Mouse (Mus musculus) MEL (cell line): ENCODE data around the gene Zfpl1. TPM values are rescaled to one million over a fixed set of nuclear protein-coding genes. Genes with fewer than 3 reads are reported as not detected.

Experiments
- DNase-seq: peaks from one replicate; pipeline ENCODE4 v3.0.0; 2011; ENCODE audit warnings: low read depth, low spot score
- H3K27ac ChIP-seq: 2 replicates; pipeline ENCODE4 v1.5.1; 2012; ENCODE audit warnings: low read depth, mild to moderate bottlenecking, control low read depth, low read length, moderate library complexity; ENCODE audit not compliant: control insufficient read depth
- H3K27me3 ChIP-seq, 2 experiments: fragments of 150-350 bp in 1 of 2; sonication (generic) in 1 of 2; 2 replicates each; pipeline ENCODE4 v1.6.1; 2012; ENCODE audit warnings: low read length in 2 of 2, mild to moderate bottlenecking in 2 of 2, improper control_type of control experiment in 1 of 2, moderate library complexity in 1 of 2; ENCODE audit not compliant: insufficient read depth in 2 of 2, control insufficient read depth in 1 of 2
- H3K36me3 ChIP-seq, 2 experiments: 2 replicates each; pipeline ENCODE4 v1.6.1; 2012 to 2014; ENCODE audit warnings: low read length in 2 of 2, improper control_type of control experiment in 1 of 2, inconsistent platforms in 1 of 2, mild to moderate bottlenecking in 1 of 2; ENCODE audit not compliant: insufficient read depth in 2 of 2, control insufficient read depth in 1 of 2
- H3K4me1 ChIP-seq, 2 experiments: fragments of 150-350 bp in 1 of 2; sonication (generic) in 1 of 2; 2 replicates each; pipeline ENCODE4 v1.6.1; 2012; ENCODE audit warnings: low read length in 2 of 2, improper control_type of control experiment in 1 of 2, mild to moderate bottlenecking in 1 of 2; ENCODE audit not compliant: insufficient read depth in 2 of 2, control insufficient read depth in 1 of 2
- H3K4me3 ChIP-seq, 2 experiments: fragments of 150-350 bp in 1 of 2; sonication (generic) in 1 of 2; 2 replicates each; pipeline ENCODE4 v1.5.1; 2012; ENCODE audit warnings: low read depth in 2 of 2, low read length in 2 of 2, mild to moderate bottlenecking in 2 of 2, moderate library complexity in 2 of 2, control low read depth in 1 of 2, improper control_type of control experiment in 1 of 2; ENCODE audit not compliant: control insufficient read depth in 1 of 2, insufficient read depth in 1 of 2
- H3K79me2 ChIP-seq: 2 replicates; pipeline ENCODE4 v1.6.1; 2012; ENCODE audit warnings: mild to moderate bottlenecking, low read length, moderate library complexity; ENCODE audit not compliant: control insufficient read depth, poor library complexity, insufficient read depth
- H3K9ac ChIP-seq: 2 replicates; pipeline ENCODE4 v1.6.1; 2012; ENCODE audit warnings: low read depth, mild to moderate bottlenecking, control low read depth, low read length, moderate library complexity; ENCODE audit not compliant: control insufficient read depth, poor library complexity, severe bottlenecking
- H3K9me3 ChIP-seq: fragments of 150-350 bp; sonication (generic); replicated peaks from 2 replicates; pipeline ENCODE4 v1.6.1; 2012; ENCODE audit warnings: mild to moderate bottlenecking, low read length, improper control_type of control experiment, moderate library complexity; ENCODE audit not compliant: insufficient read depth
- BHLHE40 ChIP-seq: IDR thresholded peaks from 2 replicates; pipeline ENCODE4 v1.6.1; 2012; ENCODE audit warnings: low read depth, mild to moderate bottlenecking, inconsistent platforms, low read length, improper control_type of control experiment, borderline replicate concordance
- ELF1 ChIP-seq: IDR thresholded peaks from 2 replicates; pipeline ENCODE4 v1.6.1; 2014; ENCODE audit warnings: low read depth, mild to moderate bottlenecking, inconsistent platforms, low read length, improper control_type of control experiment, moderate library complexity
- GABPA ChIP-seq: IDR thresholded peaks from 2 replicates; pipeline ENCODE4 v1.6.1; 2012; ENCODE audit warnings: low read depth, mild to moderate bottlenecking, inconsistent platforms, low read length, improper control_type of control experiment, moderate library complexity
- GATA1 ChIP-seq: IDR thresholded peaks from 2 replicates; pipeline ENCODE4 v1.6.1; 2011; ENCODE audit warnings: low read depth, low read length, improper control_type of control experiment
- HCFC1 ChIP-seq: IDR thresholded peaks from 2 replicates; pipeline ENCODE4 v1.6.1; 2012; ENCODE audit warnings: low read depth, mild to moderate bottlenecking, inconsistent platforms, low read length, improper control_type of control experiment, moderate library complexity
- JUND ChIP-seq: IDR thresholded peaks from 2 replicates; pipeline ENCODE4 v1.6.1; 2011; ENCODE audit warnings: low read depth, mild to moderate bottlenecking, improper control_type of control experiment, low read length
- MAFK ChIP-seq: IDR thresholded peaks from 2 replicates; pipeline ENCODE4 v1.6.1; 2011; ENCODE audit warnings: low read depth, mild to moderate bottlenecking, low read length, improper control_type of control experiment, borderline replicate concordance
- MAX ChIP-seq: IDR thresholded peaks from 2 replicates; pipeline ENCODE4 v1.6.1; 2011; ENCODE audit warnings: low read length, improper control_type of control experiment
- MAZ ChIP-seq: IDR thresholded peaks from 2 replicates; pipeline ENCODE4 v1.6.1; 2012; ENCODE audit warnings: low read depth, mild to moderate bottlenecking, inconsistent platforms, low read length, improper control_type of control experiment
- MXI1 ChIP-seq: IDR thresholded peaks from 2 replicates; pipeline ENCODE4 v1.6.1; 2011; ENCODE audit warnings: mild to moderate bottlenecking, low read depth, low read length, improper control_type of control experiment
- MYB ChIP-seq: IDR thresholded peaks from 2 replicates; pipeline ENCODE4 v1.6.1; 2011; ENCODE audit warnings: mild to moderate bottlenecking, low read depth, low read length, improper control_type of control experiment
- POLR2AphosphoS2 ChIP-seq: IDR thresholded peaks from 2 replicates; pipeline ENCODE4 v1.6.1; 2011; ENCODE audit warnings: low read length, improper control_type of control experiment
- POLR2AphosphoS5 ChIP-seq: IDR thresholded peaks from 2 replicates; pipeline ENCODE4 v1.6.1; 2012; ENCODE audit warnings: low read depth, borderline replicate concordance, mild to moderate bottlenecking, inconsistent platforms, low read length, moderate library complexity, mixed read lengths
- RAD21 ChIP-seq: IDR thresholded peaks from 2 replicates; pipeline ENCODE4 v1.6.1; 2011; ENCODE audit warnings: mild to moderate bottlenecking, low read depth, low read length, improper control_type of control experiment
- RCOR1 ChIP-seq: IDR thresholded peaks from 2 replicates; pipeline ENCODE4 v1.6.1; 2012; ENCODE audit warnings: low read depth, mild to moderate bottlenecking, inconsistent platforms, low read length, improper control_type of control experiment
- SIN3A ChIP-seq: IDR thresholded peaks from 2 replicates; pipeline ENCODE4 v1.6.1; 2012; ENCODE audit warnings: low read length, improper control_type of control experiment, inconsistent platforms
- UBTF ChIP-seq: IDR thresholded peaks from 2 replicates; pipeline ENCODE4 v1.6.1; 2012; ENCODE audit warnings: low read depth, mild to moderate bottlenecking, inconsistent platforms, low read length, improper control_type of control experiment, moderate library complexity, borderline replicate concordance; ENCODE audit not compliant: insufficient read depth
- USF2 ChIP-seq, 2 experiments: IDR thresholded peaks; 2 replicates each; pipeline ENCODE4 v1.6.1; 2011 to 2012; ENCODE audit warnings: improper control_type of control experiment in 2 of 2, low read length in 2 of 2, borderline replicate concordance in 1 of 2, inconsistent platforms in 1 of 2, low read depth in 1 of 2, mild to moderate bottlenecking in 1 of 2; ENCODE audit not compliant: insufficient read depth in 1 of 2
- ZC3H11A ChIP-seq: IDR thresholded peaks from 2 replicates; pipeline ENCODE4 v1.6.1; 2012; ENCODE audit warnings: low read depth, mild to moderate bottlenecking, inconsistent platforms, low read length, improper control_type of control experiment
- ZMIZ1 ChIP-seq: IDR thresholded peaks from 2 replicates; pipeline ENCODE4 v1.6.1; 2012; ENCODE audit warnings: low read depth, mild to moderate bottlenecking, inconsistent platforms, low read length, improper control_type of control experiment, moderate library complexity
- ZNF384 ChIP-seq: IDR thresholded peaks from 2 replicates; pipeline ENCODE4 v1.6.1; 2012; ENCODE audit warnings: low read depth, mild to moderate bottlenecking, inconsistent platforms, low read length, improper control_type of control experiment
- polyA plus RNA-seq, 2 experiments: library from polyadenylated mRNA; stranded (reverse) in 1 of 2; unstranded in 1 of 2; fragments of >175 nt in 1 of 2; fragments of >200 nt in 1 of 2; gene quantifications; 2 replicates each; pipeline versions ENCODE4 v1.2.1 to v1.2.4; 2012; ENCODE audit warnings: low replicate concordance in 2 of 2, low read depth in 1 of 2; ENCODE audit not compliant: insufficient read length in 2 of 2, insufficient read depth in 1 of 2, missing spikeins in 1 of 2
- total RNA-seq: library from RNA; depleted of rRNA; stranded (reverse); fragments of 300-350 nt; gene quantifications from 2 replicates; pipeline ENCODE4 v1.2.3, GENCODE M21; 2012

The Zfpl1 gene
- total and polyA plus RNA-seq, 3 experiments = 40.1 to 56.4 TPM; not detected in 1

DNA sequence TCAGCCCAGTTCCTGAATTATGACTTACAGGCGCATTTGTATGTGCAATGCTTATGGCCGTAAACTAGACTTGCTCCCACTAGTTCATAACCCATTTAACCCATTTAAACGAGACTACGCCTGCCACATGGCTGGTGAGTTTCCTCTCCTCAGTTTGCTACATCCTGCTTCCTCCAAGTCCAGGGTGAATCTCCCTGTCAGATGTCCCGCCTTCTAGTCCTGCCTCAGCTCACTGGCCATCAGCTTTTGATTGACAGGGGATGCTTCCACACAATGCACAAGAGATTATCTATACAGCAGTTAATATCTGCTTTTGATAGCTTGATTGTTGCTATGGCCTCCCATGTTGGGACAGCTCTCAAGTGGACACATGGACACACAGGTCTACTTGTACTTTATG, 30.5 kb downstream of the Zfpl1 start:
- H3K4me3 ChIP-seq = no peak overlapping the region
- peaks cover 35% of the 10 kb centered on the region for H3K79me2 ChIP-seq
- no peak overlapping the region for H3K9ac ChIP-seq
- no peaks in the 10 kb centered on the region for H3K27me3 ChIP-seq
- H3K9me3 ChIP-seq = no peaks in the 10 kb centered on the region
- peak; percentile 41 for DNase-seq
- H3K36me3 ChIP-seq = peaks cover 10 to 18% of the 10 kb centered on the region in 2 experiments
- H3K4me1 ChIP-seq = peaks cover 0 to 10% of the 10 kb centered on the region in 2 experiments; a peak in 1 of 4 replicates
- TF ChIP-seq MAX (0 out of 2 replicates have a peak, but pooled peaks have one; percentile 38), RAD21 (no peak), ZMIZ1 (0 out of 2 replicates have a peak, but pooled peaks have one; percentile 44)
- no peak overlapping the region for H3K27ac ChIP-seq

GRCm38 (mm10) chr19:6052516-6052915, 32.2 kb downstream of the Zfpl1 start:
- no peak overlapping the region for H3K4me3 ChIP-seq
- DNase-seq = no peak
- H3K79me2 ChIP-seq = peaks cover 29% of the 10 kb centered on the region
- no peaks in the 10 kb centered on the region for H3K9me3 ChIP-seq
- peaks cover 7 to 19% of the 10 kb centered on the region in 2 experiments; a peak in 3 of 4 replicates for H3K36me3 ChIP-seq
- H3K4me1 ChIP-seq = peaks cover 0 to 22% of the 10 kb centered on the region in 2 experiments; a peak in 1 of 4 replicates
- H3K27me3 ChIP-seq = no peaks in the 10 kb centered on the region
- no peak for TF ChIP-seq BHLHE40
- TF ChIP-seq POLR2AphosphoS2 = no peak
- no peak for TF ChIP-seq ELF1
- TF ChIP-seq MXI1 = no peak
- TF ChIP-seq RCOR1 = no peak
- TF ChIP-seq ZNF384 = no peak
- no peak for TF ChIP-seq MAFK
- no peak for TF ChIP-seq GABPA
- no peak for TF ChIP-seq POLR2AphosphoS5
- TF ChIP-seq MAZ = no peak
- TF ChIP-seq ZC3H11A = no peak
- no peak for TF ChIP-seq GATA1
- TF ChIP-seq SIN3A = no peak
- no peak for TF ChIP-seq JUND
- no peak for TF ChIP-seq USF2 (IDR thresholded peaks at IDR 0.05; ENCODE audit: borderline replicate concordance in 1 of 2, insufficient read depth in 1 of 2, low read depth in 1 of 2, low read length in 2 of 2)
- no peak for TF ChIP-seq MYB
- no peak for TF ChIP-seq HCFC1
- TF ChIP-seq UBTF = no peak
- TF ChIP-seq, all 39 proteins: peak for 0
- no peak overlapping the region for H3K9ac ChIP-seq
- no peak overlapping the region for H3K27ac ChIP-seq
